In the genomic region with DNA sequence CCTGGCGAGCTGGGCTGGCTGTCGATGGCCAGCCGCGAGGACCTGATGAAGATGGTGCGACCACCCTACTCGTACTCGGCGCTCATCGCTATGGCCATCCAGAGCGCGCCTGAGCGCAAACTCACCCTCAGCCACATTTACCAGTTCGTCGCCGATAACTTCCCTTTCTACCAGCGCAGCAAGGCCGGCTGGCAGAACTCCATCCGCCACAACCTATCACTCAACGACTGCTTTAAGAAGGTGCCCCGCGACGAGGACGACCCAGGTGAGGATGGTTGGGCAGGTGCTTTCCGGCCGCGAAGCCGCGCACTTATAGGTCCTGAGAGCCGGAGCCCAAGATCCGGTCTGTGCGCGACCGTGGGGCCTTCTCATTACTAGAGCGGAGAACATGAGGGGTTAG, we compare ENCODE assay signal across 9 mouse cellular contexts. TPM values are rescaled to one million over a fixed set of nuclear protein-coding genes. Genes with fewer than 3 reads are reported as not detected.
DNase-seq lines count a peak whose midpoint lies in the region; ATAC-seq lines count a peak whose summit lies in the region.
"Had no signal": no experiment of that assay in that cellular context is flagged by ENCODE, and none has a peak within 500 bp of the region (broad histone marks: within the 10 kb centered on the region; RNA-seq: fewer than 3 reads in every experiment).

No protein-coding gene starts in this region.

- peaks cover 84% of the 10 kb centered on the region for H3K27me3 ChIP-seq in liver, embryonic 11.5 days (replicated peaks; ENCODE audit: control insufficient read depth, insufficient read depth, low read length)
- peaks cover 68% of the 10 kb centered on the region for H3K27me3 ChIP-seq in midbrain, embryonic 11.5 days (ENCODE audit: control insufficient read depth, insufficient read depth, low read length)

- no peaks in the 10 kb centered on the region for H3K9me3 ChIP-seq in liver, embryonic 11.5 days (ENCODE audit: control insufficient read depth, low read length)
- H3K9me3 ChIP-seq in midbrain, embryonic 11.5 days (ENCODE audit: control insufficient read depth, low read length): no peaks in the 10 kb centered on the region

- H3K4me1 ChIP-seq in liver, embryonic 11.5 days (replicated peaks; ENCODE audit: control insufficient read depth, insufficient read depth, low read length): no peaks in the 10 kb centered on the region; the same call in 1 of the 2 replicates
- peaks cover 11% of the 10 kb centered on the region for H3K4me1 ChIP-seq in midbrain, embryonic 11.5 days (ENCODE audit: control insufficient read depth, insufficient read depth, low read length)

- ATAC-seq in liver, embryonic 11.5 days (replicated peaks; ENCODE audit: low FRiP score): no peak
- ATAC-seq in hematopoietic stem cell, adult 5-6 weeks (replicated peaks in 1 of 2; ENCODE audit: insufficient read depth in 1 of 2, low FRiP score in 2 of 2, low TSS enrichment in 1 of 2, low read depth in 1 of 2, poor library complexity in 2 of 2, severe bottlenecking in 2 of 2): peak; percentile 40 to 62
- ATAC-seq in midbrain, embryonic 11.5 days (ENCODE audit: low FRiP score): peak; percentile 45

- no peak overlapping the region for H3K27ac ChIP-seq in liver, embryonic 11.5 days (ENCODE audit: low read depth, low read length)
- no peak overlapping the region for H3K27ac ChIP-seq in midbrain, embryonic 11.5 days (ENCODE audit: low read depth, low read length)

- no peaks in the 10 kb centered on the region for H3K36me3 ChIP-seq in liver, embryonic 11.5 days (ENCODE audit: control insufficient read depth, insufficient read depth, low read length)
- no peaks in the 10 kb centered on the region for H3K36me3 ChIP-seq in midbrain, embryonic 11.5 days (ENCODE audit: control insufficient read depth, insufficient read depth, low read length)

- no peak overlapping the region for H3K9ac ChIP-seq in liver, embryonic 11.5 days (ENCODE audit: low read depth, low read length)
- no peak overlapping the region for H3K9ac ChIP-seq in midbrain, embryonic 11.5 days (ENCODE audit: low read length)

- peak overlapping the region; percentile 65 for H3K4me2 ChIP-seq in liver, embryonic 11.5 days
- H3K4me2 ChIP-seq in midbrain, embryonic 11.5 days: peak overlapping the region; percentile 85

- DNase-seq in cerebellum, postnatal 10 days: peak; percentile 39 to 40
- no peak for DNase-seq in cerebellum, adult 9-10 months
- DNase-seq in liver, embryonic 11.5 days (ENCODE audit: low spot score): peak; percentile 46
- DNase-seq in liver: no peak
- DNase-seq in midbrain, embryonic 11.5 days (ENCODE audit: low spot score, missing footprints): no peak
- DNase-seq in spleen, postnatal 14 days (ENCODE audit: low spot score in 2 of 2): no peak
- no peak for DNase-seq in left cerebral cortex, adult 11 months (ENCODE audit: low spot score)

- 1% methylated on average over 34 of the region's 34 CpGs for WGBS in liver, embryonic 11.5 days
- WGBS in midbrain, embryonic 11.5 days: under 1% methylated on average over 34 of the region's 34 CpGs

- peak overlapping the region; percentile 43 for H3K4me3 ChIP-seq in liver, embryonic 11.5 days (ENCODE audit: low read depth, low read length)
- H3K4me3 ChIP-seq in midbrain, embryonic 11.5 days (ENCODE audit: low read depth, low read length): peak overlapping the region; percentile 46

RNA-seq across cellular contexts. Expression of a gene that starts 0.6 kb away (rescaled TPM):
- polyA plus RNA-seq in liver, embryonic 11.5 days (2014; fragmentation: Nextera tagmentation; extraction: Ambion mirVana): not detected in 2 replicates
- total RNA-seq in hematopoietic stem cell, adult 5-6 weeks (2017): not detected in 2 replicates
- not detected in 2 replicates for polyA plus RNA-seq in midbrain, embryonic 11.5 days (2014; fragmentation: Nextera tagmentation; extraction: Ambion mirVana)
- polyA plus RNA-seq: C2C12 had no signal

RNA-seq across cellular contexts. Expression of a gene that starts 38.2 kb away (rescaled TPM):
- polyA plus RNA-seq in liver, embryonic 11.5 days (2014; fragmentation: Nextera tagmentation; extraction: Ambion mirVana): not detected in 2 replicates
- total RNA-seq in hematopoietic stem cell, adult 5-6 weeks (2017): not detected in 2 replicates
- polyA plus RNA-seq in midbrain, embryonic 11.5 days (2014; fragmentation: Nextera tagmentation; extraction: Ambion mirVana): not detected in 2 replicates
- polyA plus RNA-seq: C2C12 had no signal

Comparison
In these comparisons a context has a peak if more than half of its experiments do, and no peak if none do; other contexts are left out.
1. DNase-seq: peak in cerebellum, postnatal 10 days (2 of 2) and liver, embryonic 11.5 days (single experiment); none in cerebellum, adult 9-10 months (single experiment), liver (single experiment), midbrain, embryonic 11.5 days (single experiment), spleen, postnatal 14 days (0 of 2) and left cerebral cortex, adult 11 months (single experiment).